Mouse (Mus musculus) liver, embryonic 15.5 days (tissue): ENCODE results near the gene Aurkb. TPM values are rescaled to one million over a fixed set of nuclear protein-coding genes. Genes with fewer than 3 reads are reported as not detected.

ENCODE experiments used
- ATAC-seq: fragments of 200-750 bp; cut with Nextera tagmentation; 2 replicates; pipeline ENCODE4 v1.8.0; 2017; ENCODE audit warnings: moderate number of reproducible peaks, mild to moderate bottlenecking, moderate library complexity; ENCODE audit not compliant: insufficient read depth
- H3K27ac ChIP-seq: fragments of 300-500 bp; sonication (generic); replicated peaks from 2 replicates; pipeline ENCODE4 v1.5.1; 2015; ENCODE audit warnings: mild to moderate bottlenecking, inconsistent platforms
- H3K27me3 ChIP-seq: fragments of 300-500 bp; sonication (generic); 2 replicates; pipeline ENCODE4 v1.6.1; 2015; ENCODE audit warnings: mild to moderate bottlenecking, inconsistent platforms
- H3K36me3 ChIP-seq: fragments of 300-500 bp; sonication (generic); replicated peaks from 2 replicates; pipeline ENCODE4 v1.6.1; 2015; ENCODE audit warnings: moderate library complexity, mild to moderate bottlenecking, inconsistent platforms
- H3K4me1 ChIP-seq: fragments of 300-500 bp; sonication (generic); replicated peaks from 2 replicates; pipeline ENCODE4 v1.6.1; 2015; ENCODE audit warnings: inconsistent platforms
- H3K4me2 ChIP-seq: fragments of 300-500 bp; sonication (generic); 2 replicates; pipeline ENCODE4 v1.6.1; 2015; ENCODE audit warnings: moderate library complexity, mild to moderate bottlenecking, inconsistent platforms
- H3K4me3 ChIP-seq: fragments of 300-500 bp; sonication (generic); replicated peaks from 2 replicates; pipeline ENCODE4 v1.5.1; 2015; ENCODE audit warnings: mild to moderate bottlenecking, inconsistent platforms
- H3K9ac ChIP-seq: fragments of 300-500 bp; sonication (generic); 2 replicates; pipeline ENCODE4 v1.6.1; 2015; ENCODE audit warnings: moderate library complexity, mild to moderate bottlenecking, inconsistent platforms
- H3K9me3 ChIP-seq: fragments of 300-500 bp; sonication (generic); replicated peaks from 2 replicates; pipeline ENCODE4 v1.6.1; 2016; ENCODE audit warnings: inconsistent platforms
- WGBS: fragments of 180-500 bp; shearing (Covaris S2); methylation state at CpG from one replicate; pipeline ENCODE4 v1.1.7; 2015; ENCODE audit warnings: mixed read lengths; ENCODE audit not compliant: insufficient replicate concordance; 5-methylcytosine and 5-hydroxymethylcytosine counted together
- polyA plus RNA-seq: library from polyadenylated mRNA; unstranded; fragments of >200 nt; fragmentation: Nextera tagmentation; extraction: Ambion mirVana; gene quantifications from 2 replicates; pipeline ENCODE4 v1.2.1, GENCODE M21; 2015

Gene Aurkb
- polyA plus RNA-seq, 1 experiment from 2014 or later: 111 TPM

DNA sequence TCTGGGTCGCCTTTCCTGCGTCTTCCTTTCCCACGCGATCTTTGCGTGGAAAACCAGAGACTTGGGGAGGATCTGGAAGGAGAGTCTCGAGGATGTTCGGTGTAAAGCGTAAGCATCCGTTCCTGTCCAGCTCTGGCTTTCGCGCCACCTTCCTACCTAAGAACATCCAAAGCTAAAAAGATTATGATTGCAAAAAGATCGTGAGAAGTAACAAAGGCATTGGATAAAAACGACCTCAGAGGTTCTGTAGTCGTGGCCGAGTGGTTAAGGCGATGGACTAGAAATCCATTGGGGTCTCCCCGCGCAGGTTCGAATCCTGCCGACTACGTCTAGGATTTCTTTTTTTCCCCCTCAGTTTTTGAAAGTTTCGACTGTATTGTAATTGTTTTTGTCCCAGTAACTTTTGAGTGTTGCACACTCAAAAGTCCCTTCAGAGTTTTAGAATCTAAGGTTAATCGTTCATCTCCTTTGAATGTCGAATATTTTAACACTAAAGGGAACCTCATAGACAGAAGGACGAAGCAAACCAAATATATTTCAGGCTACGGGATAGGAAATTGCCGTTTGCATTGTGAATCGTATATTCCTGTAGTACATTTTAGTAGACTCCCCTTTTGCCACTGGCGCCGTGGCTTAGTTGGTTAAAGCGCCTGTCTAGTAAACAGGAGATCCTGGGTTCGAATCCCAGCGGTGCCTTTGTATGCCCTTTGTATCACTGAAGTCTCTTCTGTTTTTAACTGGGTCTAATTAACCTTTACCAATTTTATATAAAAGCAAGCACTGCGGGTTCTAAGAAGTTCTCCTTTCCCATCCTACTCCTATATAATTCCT is 8.0 kb upstream of the Aurkb start:
- Histone ChIP-seq H3K27me3 (no peaks in the 10 kb centered on the region), H3K36me3 (peaks cover 30% of the 10 kb centered on the region), H3K4me2 (peak overlapping the region; percentile 88), H3K9me3 (no peaks in the 10 kb centered on the region), H3K27ac (peak overlapping the region; percentile 79), H3K4me1 (peaks cover 60% of the 10 kb centered on the region), H3K4me3 (peak overlapping the region; percentile 71), H3K9ac (peak overlapping the region; percentile 64)
- WGBS: under 1% methylated on average over 34 of the region's 34 CpGs
- peak; percentile 35 for ATAC-seq

DNA sequence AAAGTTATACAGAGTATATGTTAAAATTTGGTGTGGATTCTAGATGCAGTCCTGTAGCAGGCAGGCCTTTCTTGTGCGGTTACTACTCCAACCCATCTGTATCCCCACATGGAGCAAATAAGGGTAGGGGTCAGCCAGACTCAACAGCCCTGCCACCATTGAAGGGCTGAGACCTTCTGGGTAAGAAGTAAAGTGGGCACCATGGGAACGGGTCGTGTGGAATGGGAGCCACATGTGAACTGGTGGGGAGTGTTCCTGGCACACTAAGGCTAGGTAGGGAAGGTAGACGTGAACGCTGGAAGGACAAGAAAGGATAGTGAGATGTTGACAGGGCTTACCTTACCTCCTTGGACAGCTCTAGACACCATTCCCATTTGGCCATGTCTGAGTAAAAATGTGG is 7.3 kb upstream of the Aurkb start:
- WGBS: 72% methylated on average over 5 of the region's 5 CpGs
- no peaks in the 10 kb centered on the region for H3K9me3 ChIP-seq
- peaks cover 25% of the 10 kb centered on the region for H3K36me3 ChIP-seq
- no peak overlapping the region for H3K27ac ChIP-seq
- H3K4me1 ChIP-seq: peaks cover 63% of the 10 kb centered on the region
- H3K9ac ChIP-seq: no peak overlapping the region
- no peaks in the 10 kb centered on the region for H3K27me3 ChIP-seq
- no peak for ATAC-seq
- H3K4me3 ChIP-seq: no peak overlapping the region
- peak overlapping the region; percentile 30; the same call in 1 of the 2 replicates for H3K4me2 ChIP-seq

DNA sequence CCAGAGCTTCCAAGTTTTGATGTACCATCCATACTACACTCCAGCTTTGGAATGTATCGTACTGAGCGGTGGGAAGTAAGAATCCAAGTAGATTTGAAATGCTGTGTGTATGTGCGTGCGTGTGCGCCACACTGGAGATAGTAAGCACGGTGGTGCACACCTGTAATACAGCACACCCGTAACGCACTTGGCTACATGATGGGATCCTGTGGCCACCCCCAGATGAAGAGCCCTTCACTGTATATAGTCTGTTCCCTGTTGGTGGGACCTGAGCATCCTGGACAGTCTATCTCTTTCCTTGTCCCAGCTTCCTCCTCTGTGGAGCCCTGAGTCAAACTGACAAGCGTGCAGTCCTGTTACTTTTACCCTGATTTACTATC is 938 bp downstream of the Aurkb start:
- 7% methylated on average over 9 of the region's 9 CpGs for WGBS
- no peak for ATAC-seq
- Histone ChIP-seq H3K27ac (peak overlapping the region; percentile 93), H3K4me2 (peak overlapping the region; percentile 74), H3K9me3 (no peaks in the 10 kb centered on the region), H3K9ac (peak overlapping the region; percentile 90), H3K4me3 (peak overlapping the region; percentile 85), H3K27me3 (no peaks in the 10 kb centered on the region), H3K36me3 (peaks cover 42% of the 10 kb centered on the region), H3K4me1 (peaks cover 55% of the 10 kb centered on the region)

DNA sequence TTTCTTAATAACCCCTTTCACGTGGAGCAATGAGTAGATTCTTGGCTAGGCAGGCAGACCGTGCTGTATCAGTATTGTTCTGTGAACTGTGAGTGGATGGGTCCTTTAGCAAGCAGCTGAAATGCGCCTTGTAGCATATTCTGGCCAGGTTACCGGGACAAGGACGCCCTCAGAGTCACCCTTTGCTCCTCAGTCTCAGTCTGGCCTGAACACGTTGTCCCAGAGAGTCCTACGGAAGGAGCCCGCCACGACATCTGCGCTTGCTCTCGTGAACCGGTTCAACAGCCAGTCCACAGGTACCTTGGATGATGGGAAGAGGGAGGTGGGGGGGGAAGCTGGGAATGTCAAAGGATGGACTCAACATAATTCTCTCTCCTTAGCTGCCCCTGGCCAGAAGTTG is 2.1 kb downstream of the Aurkb start:
- Histone ChIP-seq H3K4me2 (peak overlapping the region; percentile 74), H3K4me1 (peaks cover 53% of the 10 kb centered on the region), H3K36me3 (peaks cover 54% of the 10 kb centered on the region), H3K27ac (peak overlapping the region; percentile 26; the same call in 1 of the 2 replicates), H3K27me3 (no peaks in the 10 kb centered on the region), H3K9ac (peak overlapping the region; percentile 22; the same call in 1 of the 2 replicates), H3K4me3 (peak overlapping the region; percentile 85), H3K9me3 (no peaks in the 10 kb centered on the region)
- 87% methylated on average over 12 of the region's 12 CpGs for WGBS
- no peak for ATAC-seq

DNA sequence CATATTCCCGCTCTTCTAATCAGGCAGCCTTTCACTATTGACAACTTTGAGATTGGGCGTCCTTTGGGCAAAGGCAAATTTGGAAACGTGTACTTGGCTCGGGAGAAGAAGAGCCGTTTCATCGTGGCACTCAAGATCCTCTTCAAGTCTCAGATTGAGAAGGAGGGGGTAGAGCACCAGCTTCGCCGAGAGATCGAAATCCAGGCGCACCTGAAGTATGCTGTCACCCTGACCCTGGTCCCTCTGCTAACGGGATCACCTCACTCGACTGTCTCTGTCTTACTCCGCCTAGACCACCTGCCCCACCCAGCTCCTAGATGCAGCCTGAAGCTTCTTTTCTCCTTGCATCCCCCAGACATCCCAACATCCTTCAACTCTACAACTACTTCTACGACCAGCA is 2.7 kb downstream of the Aurkb start:
- peak overlapping the region; percentile 85 for H3K4me3 ChIP-seq
- H3K27ac ChIP-seq: no peak overlapping the region
- no peak for ATAC-seq
- WGBS: 87% methylated on average over 14 of the region's 14 CpGs
- peaks cover 58% of the 10 kb centered on the region for H3K36me3 ChIP-seq
- no peak overlapping the region for H3K9ac ChIP-seq
- no peaks in the 10 kb centered on the region for H3K9me3 ChIP-seq
- H3K27me3 ChIP-seq: no peaks in the 10 kb centered on the region
- H3K4me1 ChIP-seq: peaks cover 50% of the 10 kb centered on the region
- peak overlapping the region; percentile 74 for H3K4me2 ChIP-seq

DNA sequence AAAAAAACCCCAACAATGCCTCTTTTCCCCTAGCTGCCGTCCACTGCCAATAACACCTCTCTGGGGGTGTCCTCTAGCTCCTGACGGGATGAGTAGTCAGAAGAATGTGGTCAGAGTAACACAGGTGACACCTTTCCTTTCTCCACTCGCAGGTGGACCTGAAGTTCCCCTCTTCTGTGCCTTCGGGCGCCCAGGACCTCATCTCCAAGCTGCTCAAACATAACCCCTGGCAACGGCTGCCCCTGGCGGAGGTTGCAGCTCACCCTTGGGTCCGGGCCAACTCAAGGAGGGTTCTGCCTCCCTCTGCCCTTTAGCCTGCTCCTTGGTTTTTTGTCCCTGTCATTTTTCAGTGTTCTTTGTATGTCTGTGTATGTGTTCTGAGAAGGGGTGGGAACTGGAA is 5.3 kb downstream of the Aurkb start:
- WGBS: 88% methylated on average over 8 of the region's 8 CpGs
- peaks cover 71% of the 10 kb centered on the region for H3K36me3 ChIP-seq

DNA sequence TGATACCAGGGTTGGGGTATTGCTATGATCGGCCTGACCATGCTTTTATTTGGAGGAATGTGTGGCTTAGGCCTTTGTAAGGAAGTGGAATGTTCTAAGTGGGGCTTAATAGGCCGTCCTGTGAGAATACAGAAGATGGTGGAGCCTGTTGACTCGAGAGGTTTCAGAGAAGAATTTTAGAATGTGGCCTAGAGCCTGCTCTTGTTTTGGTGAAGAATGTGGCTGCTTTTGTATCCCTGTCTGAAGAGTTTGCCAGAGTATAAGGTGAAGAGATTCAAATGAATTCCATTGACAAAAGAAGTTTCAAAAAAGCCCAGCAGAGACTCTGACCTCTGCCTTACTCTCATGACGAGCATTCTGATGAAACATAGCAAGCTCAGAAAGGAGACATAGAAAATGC is 6.3 kb downstream of the Aurkb start:
- 74% methylated on average over 4 of the region's 4 CpGs for WGBS
- Histone ChIP-seq H3K27me3 (no peaks in the 10 kb centered on the region), H3K27ac (no peak overlapping the region), H3K4me1 (peaks cover 43% of the 10 kb centered on the region), H3K4me2 (no peak overlapping the region), H3K9ac (no peak overlapping the region), H3K9me3 (no peaks in the 10 kb centered on the region), H3K36me3 (peaks cover 71% of the 10 kb centered on the region), H3K4me3 (no peak overlapping the region)
- no peak for ATAC-seq

More for the DNA sequence above, 5.3 kb downstream of the Aurkb start:
- H3K27ac ChIP-seq: no peak overlapping the region
- no peak for ATAC-seq
- no peaks in the 10 kb centered on the region for H3K27me3 ChIP-seq
- no peak overlapping the region for H3K9ac ChIP-seq
- no peak overlapping the region for H3K4me2 ChIP-seq
- no peaks in the 10 kb centered on the region for H3K9me3 ChIP-seq
- no peak overlapping the region for H3K4me3 ChIP-seq
- peaks cover 42% of the 10 kb centered on the region for H3K4me1 ChIP-seq

DNA sequence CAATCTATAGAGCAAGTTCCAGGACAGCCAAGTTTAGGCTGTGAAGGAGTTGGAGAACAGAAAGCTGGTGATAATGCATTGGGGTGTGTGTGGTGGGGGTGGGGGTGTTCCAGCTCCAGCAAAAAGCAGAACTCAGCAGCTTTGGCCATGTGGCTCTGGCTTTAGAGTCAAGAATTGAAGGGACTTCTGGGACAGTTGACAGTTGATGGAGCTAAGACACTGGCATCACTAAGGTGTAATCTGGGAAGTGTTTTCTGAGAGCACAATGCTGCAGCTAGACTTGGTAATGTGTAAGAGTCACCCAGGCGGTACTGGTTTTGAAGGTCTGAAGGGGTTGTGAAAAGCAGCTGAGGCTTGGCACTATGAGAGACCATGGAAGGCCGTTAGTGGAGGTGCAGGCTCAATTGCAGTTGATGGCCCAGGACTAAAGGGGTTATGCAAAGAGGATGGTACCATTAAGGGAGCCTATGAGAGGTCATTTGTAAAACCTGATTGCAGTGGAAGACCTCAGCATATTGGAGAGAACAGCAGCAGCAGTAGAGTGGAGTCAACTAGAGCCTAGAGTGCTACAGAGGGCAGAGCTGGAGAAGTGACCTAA is 7.5 kb downstream of the Aurkb start:
- Histone ChIP-seq H3K4me2 (no peak overlapping the region), H3K9ac (no peak overlapping the region), H3K27me3 (no peaks in the 10 kb centered on the region), H3K36me3 (peaks cover 64% of the 10 kb centered on the region), H3K27ac (no peak overlapping the region), H3K9me3 (no peaks in the 10 kb centered on the region), H3K4me1 (peaks cover 35% of the 10 kb centered on the region), H3K4me3 (no peak overlapping the region)
- no peak for ATAC-seq
- WGBS: 77% methylated on average over 2 of the region's 2 CpGs

DNA sequence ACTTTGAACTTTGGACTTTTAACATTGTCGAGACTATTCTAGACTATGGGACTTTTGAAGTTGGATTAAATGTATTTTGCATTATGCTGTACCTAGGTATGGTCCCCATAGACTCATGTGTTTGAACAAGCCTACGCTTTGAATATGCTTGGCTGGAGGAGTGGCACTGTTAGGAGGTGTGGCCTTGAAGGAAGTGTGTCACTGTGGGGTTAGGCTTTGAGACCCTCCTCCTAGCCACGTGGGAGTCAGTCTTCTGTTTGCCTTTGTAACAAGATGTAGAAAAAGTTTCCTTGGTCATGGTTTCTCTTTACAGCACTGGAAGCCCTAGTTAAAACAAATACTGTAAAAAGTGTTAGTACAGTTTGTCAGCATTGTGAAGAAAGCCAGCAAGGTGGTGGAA is 8.4 kb downstream of the Aurkb start:
- Histone ChIP-seq H3K4me2 (no peak overlapping the region), H3K4me3 (no peak overlapping the region), H3K27me3 (no peaks in the 10 kb centered on the region), H3K36me3 (peaks cover 54% of the 10 kb centered on the region), H3K9me3 (no peaks in the 10 kb centered on the region), H3K9ac (no peak overlapping the region), H3K4me1 (peaks cover 35% of the 10 kb centered on the region), H3K27ac (no peak overlapping the region)
- 52% methylated on average over 3 of the region's 3 CpGs for WGBS
- no peak for ATAC-seq

DNA sequence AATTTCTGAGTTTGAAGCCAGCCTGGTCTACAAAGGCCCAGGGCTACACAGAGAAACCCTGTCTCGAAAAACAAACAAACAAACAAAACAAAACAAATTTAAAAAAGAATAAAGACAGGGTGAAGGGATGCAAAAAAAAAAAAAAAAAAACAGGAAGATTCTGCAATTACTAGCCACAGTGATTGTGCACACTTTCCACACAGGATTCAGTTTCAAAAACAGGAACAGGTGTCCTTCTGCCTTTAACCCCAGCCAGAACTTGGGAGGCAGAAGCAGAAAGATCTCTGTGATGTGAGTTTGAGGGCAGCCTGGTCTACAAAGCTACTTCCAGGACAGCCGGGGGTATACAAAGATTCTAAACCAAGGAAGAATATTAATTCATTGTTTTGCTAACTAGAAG is 12.8 kb downstream of the Aurkb start:
- peaks cover 12% of the 10 kb centered on the region; the same call in 1 of the 2 replicates for H3K36me3 ChIP-seq
- H3K4me3 ChIP-seq: peak overlapping the region; percentile 77
- H3K9me3 ChIP-seq: no peaks in the 10 kb centered on the region
- 54% methylated on average over 2 of the region's 2 CpGs for WGBS
- peaks cover 45% of the 10 kb centered on the region for H3K4me1 ChIP-seq
- H3K4me2 ChIP-seq: peak overlapping the region; percentile 99
- ATAC-seq: no peak
- H3K27me3 ChIP-seq: no peaks in the 10 kb centered on the region
- peak overlapping the region; percentile 66 for H3K9ac ChIP-seq
- H3K27ac ChIP-seq: peak overlapping the region; percentile 89

DNA sequence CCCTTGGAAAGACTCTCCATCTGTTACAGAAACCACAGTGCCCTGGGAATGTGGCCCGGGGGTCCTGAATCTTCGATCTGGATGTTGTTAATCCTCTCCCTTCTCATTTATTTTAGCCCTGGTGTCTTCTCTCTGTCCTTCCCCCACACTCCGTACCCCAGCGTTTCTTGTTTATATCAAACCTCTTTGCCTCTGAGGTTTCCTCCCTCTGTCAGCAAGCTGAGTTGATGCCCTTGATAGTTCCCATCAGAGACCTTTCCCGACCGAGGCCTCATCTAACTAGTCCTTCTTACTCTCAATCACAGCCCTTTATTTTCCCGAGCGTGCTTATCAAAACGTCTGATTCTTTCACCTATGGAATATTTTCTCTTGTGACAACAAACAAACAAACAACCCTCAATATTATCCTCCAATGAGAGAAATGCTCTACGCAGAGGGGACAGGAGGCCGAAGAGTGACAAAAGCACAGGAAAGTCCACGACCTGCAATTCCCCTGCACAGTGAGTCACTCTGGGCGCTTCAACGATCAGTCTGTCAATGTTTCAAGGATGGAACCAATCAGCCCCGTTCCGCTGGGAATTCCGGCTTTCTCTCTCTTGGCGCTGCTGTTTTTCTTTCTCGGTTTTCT is 13.4 kb downstream of the Aurkb start:
- Histone ChIP-seq H3K4me3 (peak overlapping the region; percentile 77), H3K27me3 (no peaks in the 10 kb centered on the region), H3K4me1 (peaks cover 47% of the 10 kb centered on the region), H3K4me2 (peak overlapping the region; percentile 99), H3K27ac (peak overlapping the region; percentile 89), H3K9me3 (no peaks in the 10 kb centered on the region), H3K9ac (peak overlapping the region; percentile 66), H3K36me3 (peaks cover 7% of the 10 kb centered on the region; the same call in 1 of the 2 replicates)
- peak; percentile 1 for ATAC-seq
- 2% methylated on average over 19 of the region's 19 CpGs for WGBS
